Mouse (Mus musculus) urinary bladder, adult 18-20 months (tissue): ENCODE results near the gene Clstn3.
"Not testable (repeated sequence)": the region's sequence is repeated elsewhere in the genome, so short reads cannot be mapped to it uniquely, and the experiment has no call there.

ENCODE experiments used
- DNase-seq, 2 experiments: peaks; one replicate each; pipeline ENCODE4 v3.0.0; 2022; ENCODE audit warnings: low spot score in 2 of 2, mixed read lengths in 2 of 2

Clstn3 gene

DNA sequence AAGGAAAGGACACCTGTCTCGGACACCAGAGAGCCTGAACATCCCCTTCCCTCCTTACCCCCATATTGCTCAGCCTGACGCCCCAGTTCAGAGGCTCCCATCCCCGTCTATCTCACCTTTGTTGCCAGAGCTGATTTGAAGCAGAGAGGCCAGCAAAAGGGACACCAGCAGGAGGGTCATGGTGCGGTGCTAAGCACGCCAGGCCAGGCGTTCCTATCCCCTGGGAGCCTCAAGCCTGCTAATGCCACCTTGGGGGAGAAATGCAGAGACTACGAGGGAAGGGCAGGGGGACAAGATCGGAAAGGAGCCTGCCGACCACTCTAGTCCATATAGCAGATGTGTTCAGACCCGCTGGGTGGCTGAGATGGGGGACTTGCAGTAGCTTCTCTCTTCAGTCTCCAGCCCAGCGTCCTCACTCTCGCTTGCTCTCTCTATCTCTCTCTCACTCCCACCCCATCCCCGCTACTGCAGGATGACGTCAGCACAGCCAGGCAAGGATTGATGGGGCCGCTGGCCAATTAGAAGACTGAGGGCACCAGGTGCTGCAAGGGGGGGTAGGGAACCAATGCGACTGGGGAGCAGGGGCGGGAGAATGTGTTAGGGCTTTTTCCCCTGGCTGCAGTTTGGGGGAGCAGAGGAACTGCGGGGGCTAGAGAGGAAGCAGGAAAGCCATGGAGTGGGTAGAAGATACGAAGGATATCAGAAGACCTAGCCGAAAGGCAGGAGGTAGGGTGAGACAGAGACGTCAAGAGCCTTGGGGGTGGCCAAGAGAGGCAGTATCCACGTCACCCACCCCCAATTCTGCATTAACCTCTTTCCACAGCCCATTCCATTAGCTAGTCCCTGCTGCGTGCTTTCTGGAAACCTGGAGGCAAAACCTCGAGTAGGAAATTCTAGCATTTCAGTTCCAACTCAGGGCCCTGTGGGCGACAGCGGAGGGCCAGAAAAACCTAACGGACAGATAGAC is at the start of gene Clstn3:
Gene Clstn3 (minus strand): TSS at position 490 of the 967 bp plus-strand sequence.
- peak; percentile 34 to 48 for DNase-seq

DNA sequence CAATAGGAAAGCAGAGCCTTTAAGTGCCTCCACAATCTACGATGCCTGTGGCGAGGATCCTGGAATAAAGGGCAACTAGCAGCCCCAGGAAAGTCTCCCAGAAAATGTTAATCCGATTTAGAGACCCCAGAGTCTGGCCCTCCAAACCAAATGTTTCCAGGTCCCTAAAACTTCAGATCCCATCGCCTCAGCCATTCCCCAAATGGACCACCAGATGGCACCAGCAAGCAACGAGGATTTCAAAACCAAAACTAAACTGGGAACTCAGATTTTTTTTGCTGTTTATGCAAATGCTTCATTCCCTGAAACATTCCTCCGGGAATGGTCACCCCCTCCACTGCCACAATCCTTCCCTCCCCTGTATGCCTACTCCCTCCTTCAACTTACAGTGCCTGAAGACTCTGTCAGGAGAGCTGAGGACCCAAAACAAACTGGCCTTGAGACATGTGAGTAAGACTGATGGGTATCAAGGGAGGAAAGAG is 47.8 kb upstream of the Clstn3 start, which contains the start of gene C1ra:
Gene C1ra (plus strand): TSS at position 51 of the 482 bp plus-strand sequence.
- DNase-seq = peak; percentile 50 to 64

DNA sequence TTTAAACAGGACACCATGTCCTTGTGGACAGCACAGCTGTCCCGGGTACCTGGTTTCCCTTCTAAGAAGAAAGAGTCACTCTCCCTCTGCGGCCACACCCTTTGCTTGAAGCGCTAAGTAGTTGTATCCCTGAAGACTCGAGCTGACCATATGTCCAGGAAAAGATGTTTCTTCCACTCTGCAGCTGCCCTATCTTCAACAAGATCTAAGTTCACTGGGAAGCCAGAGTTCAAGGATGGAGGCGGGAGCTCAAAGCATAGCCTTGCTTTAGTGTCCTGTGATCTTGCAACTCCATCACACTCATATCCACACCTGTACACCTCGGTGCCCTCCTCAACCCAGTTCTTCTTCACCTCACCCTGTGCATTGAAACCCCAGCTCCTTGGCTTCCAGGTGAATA is 47.3 kb upstream of the Clstn3 start:
- DNase-seq = no peak

DNA sequence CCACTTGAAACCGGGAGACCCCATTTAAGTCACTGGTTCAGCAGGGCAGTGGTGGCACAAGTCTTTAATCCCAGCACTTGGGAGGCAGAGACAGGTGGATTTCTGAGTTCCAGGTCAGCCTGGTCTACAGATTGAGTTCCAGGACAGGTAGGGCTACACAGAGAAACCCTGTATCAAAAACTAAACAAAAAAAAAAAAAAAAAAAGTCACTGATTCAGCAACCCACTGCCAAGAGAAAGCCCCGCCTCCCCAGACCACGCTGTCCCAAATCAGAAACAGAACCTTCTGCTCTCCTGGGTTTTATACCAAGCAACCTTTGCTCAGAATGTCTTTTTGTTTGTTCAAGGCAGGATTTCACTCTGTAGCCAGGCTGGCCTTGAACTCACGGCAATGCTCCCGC is 44.6 kb upstream of the Clstn3 start:
- not testable (repeated sequence) for DNase-seq

DNA sequence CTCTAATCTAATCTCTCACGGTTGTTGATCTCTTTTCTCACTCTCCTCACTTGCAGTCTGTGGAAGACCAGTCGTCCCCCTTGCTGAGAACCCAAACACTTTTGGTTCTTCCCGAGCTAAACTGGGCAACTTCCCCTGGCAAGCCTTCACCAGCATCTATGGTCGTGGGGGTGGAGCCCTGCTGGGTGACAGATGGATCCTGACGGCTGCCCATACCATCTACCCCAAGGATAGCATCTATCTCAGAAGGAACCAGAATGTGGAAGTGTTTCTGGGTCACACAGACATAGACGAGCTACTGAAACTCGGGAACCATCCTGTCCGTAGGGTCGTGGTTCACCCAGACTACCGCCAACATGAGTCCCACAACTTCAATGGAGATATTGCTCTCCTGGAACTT is 43.7 kb upstream of the Clstn3 start:
- no peak for DNase-seq

DNA sequence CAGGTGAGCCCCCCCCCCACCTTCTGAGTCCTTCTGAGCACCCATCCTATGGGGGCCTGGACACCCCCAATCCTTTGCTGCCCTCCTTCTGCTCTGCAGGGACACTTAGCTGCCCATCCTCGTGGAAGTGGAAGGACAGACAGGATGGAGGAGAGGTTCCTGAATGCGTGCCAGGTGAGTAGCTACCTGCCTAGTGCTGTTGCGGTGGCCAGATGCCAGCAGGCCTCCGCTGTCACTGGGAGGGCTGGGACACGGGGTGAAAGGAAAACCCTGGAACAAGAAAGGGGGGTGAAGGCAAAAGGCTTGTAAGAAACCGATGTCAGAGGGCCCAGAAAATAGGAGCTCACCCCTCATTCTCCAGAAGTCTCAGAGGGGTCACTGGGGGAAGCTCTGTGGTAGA is 42.4 kb upstream of the Clstn3 start:
- DNase-seq = no peak

DNA sequence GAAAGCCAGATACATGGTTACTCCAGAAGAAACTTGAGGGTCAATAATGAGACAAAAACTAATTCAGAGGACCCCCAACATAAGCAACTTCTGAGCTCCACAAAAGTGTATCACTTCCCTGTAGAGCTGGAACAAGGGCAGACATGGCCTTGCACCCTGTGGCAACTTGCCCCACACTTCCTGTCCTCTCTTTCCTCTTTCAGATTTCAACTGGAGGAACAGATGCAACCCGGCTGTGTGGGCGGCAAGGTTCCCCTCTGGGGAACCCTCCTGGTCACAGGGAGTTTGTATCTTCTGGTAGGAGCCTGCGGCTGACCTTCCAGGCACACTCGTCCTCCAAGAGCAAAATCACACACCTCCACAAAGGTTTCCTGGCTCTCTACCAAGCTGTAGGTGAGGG is 40.4 kb upstream of the Clstn3 start:
- DNase-seq = no peak

DNA sequence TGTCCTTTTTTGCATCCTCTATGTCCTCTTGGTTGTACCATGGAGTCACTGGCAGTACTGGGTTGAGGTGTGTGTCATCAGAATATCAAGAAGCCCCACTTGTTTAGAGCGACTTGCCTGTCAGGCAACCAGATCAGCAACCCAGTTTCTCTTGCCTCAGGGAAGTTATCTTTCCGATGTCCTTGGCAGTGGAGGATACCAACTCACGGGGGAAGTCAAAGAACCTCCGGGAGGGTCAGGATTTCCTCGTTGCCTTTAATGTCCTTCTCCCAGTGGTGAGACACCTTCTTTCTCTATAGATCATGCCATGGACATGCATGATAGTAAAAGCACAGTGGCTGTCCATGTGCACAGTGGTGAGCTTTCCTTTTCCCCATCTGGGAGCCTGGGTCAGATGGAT is 37.4 kb upstream of the Clstn3 start:
- no peak for DNase-seq

DNA sequence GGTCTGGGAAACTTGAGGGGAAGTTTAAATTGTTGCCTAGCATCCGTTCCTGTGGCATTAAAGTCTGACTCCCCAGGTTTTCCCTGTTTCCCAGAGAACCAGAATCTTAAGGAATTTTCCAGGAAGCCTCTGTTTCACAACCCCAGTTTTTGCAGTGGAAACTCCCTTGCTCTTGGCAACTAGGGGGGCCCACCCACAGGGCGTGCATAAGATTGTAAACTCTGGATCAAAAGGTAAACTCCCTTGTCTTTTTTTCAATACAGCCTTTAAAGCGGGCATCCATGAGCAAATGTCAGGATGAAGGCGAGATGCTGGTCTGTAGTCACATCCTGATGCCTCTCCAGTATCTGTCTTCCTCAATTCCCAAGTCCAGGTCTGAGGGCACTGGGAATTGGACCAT is 36.9 kb upstream of the Clstn3 start:
- peak in 1 of 2 experiments; percentile 54 for DNase-seq

DNA sequence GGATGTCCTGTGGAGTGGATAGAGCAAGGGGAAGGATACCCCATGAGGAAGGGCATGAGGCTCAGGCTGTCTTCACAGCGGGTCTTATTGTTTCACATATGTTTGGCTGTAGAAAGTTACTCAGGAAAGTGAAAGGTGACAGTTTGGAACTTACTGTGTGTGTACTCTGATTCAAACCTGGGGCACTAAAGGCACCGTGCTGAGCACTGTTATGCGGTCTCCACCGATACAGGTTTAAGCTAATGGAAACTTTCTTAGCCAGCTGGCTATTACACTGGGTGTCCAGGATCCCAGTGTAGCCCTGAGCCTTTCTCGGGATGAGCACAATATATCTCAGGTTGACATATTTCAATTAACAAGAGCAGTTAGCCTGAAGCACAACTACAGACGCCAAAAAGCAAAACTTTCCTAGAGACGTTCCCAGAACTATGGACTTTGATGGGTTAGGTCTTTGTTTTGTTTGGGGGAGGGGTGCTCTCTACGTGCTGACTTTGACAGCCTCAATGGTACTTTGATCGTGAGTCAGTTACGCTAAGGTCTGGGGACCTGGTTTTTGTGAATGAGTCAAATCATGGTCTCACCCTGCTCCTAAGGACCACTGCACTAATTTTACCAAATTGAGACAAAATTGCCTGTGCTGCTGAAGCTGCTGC is 35.4 kb upstream of the Clstn3 start:
- DNase-seq = no peak

DNA sequence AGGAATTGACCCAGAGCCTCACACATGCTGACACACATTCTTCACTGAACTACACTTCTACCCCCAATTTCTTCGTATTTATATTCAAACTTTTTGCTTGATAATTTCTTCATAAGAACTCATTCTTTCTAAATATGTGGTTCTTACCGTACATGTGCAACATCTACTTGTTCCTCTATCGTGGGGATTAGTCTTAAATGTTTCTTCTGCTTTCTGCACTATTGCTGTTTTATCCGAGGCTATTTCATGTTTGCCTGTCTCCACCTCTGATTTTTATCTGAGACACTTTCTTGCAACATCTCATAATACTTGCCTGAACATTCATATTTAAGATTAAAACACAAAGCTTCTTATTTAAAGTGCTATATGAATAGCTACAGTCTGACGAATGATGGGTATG is 31.5 kb upstream of the Clstn3 start:
- no peak for DNase-seq

DNA sequence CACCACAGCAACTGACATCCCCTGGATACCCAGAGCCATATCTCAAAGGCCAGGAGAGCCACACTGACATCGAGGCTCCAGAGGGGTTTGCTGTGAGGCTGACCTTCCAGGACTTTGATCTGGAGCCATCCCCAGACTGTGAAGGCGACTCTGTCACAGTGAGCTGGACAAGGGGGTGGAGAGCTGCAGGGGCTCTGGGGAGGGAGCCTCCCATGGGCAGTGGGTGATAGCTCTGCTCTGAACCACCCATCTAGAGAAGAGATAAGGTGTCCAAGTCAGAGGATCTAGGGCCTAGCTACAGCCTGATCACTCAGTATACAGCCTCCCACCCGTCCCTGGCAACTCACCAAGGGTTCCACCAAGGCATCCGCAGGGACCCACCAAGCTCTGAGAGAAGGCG is 29.3 kb upstream of the Clstn3 start:
- DNase-seq = no peak

DNA sequence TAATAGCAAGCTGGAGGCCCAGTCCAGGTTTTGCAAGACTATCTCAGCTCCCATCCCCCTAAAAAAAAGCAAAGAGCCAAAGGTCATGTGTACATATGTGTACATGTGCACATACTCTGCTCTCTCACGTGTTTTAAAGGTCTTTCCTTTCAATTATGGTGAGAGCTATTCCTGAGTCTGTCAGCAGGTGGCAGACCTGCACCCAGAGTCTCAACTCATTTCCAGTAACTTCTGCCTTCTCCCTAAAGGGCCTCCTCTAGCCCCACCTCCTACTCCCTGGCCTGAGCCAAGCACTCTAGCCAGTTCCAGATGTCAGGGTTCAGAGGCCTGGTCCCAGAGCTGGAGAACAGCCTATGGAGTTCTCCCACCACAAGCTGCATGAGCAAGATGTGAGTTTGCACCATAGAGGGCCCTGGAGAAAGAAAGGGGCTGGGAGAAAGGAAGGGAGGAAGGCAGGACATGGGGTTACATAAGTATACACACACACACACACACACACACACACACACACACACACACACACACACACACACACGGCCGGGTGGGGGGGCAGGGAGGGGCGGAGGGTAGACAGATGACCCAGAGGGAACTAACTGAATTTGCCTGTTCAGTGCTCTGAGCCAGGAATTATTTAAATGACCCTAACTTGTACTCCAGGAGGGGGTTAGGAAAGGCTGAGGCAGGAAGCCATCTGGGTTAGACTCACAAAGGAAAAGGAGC is 28.4 kb upstream of the Clstn3 start, which contains the start of gene C1rl:
Gene C1rl (plus strand): TSS at position 272 of the 720 bp plus-strand sequence.
- peak; percentile 75 to 82 for DNase-seq

DNA sequence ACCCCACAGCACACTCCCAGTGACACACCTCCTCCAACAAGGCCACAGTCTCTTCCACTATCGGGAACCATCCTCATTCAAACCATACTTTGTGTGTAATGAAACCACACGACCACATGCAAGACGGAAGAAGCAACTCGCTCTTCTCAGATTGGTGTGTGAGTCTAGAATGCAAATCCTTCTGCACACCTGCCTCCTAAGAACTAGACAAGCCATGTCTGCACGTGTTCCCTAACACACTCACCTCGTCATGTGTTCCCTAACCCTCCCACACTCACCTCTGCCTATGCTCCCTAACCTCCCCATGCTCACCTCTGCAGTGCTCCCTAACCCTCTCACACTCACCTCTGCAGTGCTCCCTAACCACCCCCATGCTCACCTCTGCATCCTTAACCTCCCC is 26.8 kb upstream of the Clstn3 start:
- no peak for DNase-seq

DNA sequence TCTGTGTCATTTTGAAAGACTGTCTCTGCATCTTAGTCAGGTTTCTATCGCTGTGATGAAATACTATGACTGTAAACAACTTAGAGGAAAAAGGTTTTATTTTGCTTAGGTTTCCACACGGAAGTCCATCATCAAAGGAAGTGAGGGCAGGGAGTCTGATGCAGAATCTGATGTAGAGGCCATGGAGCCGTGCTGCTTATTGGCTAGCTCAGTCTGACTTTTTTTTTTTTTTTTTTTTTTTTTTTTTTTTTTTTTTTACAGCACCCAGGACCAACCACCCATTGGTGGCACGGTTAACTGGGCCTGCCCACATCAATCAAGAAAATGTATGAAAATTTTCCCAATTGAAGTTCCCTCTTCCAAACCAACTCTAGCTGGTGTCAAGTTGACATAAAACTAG is 24.4 kb upstream of the Clstn3 start:
- DNase-seq = no peak

DNA sequence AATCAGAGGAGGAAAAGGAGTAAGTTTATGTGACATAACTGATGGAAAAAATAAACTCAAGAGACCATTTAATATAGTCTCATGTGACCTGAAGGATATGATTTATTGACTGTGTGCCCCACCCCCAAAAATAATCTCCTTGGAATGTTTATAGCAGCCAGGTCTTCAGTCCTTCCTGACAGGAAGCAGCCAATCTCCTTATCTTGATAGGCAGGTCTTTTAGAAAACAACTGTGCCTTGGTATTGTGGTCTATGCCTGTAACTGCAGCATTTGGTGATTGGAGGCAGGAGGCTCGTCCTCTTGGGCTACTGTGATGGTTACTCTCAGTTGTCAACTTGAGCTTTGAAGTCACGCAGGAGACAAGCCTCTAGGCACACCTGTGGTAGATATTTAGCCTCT is 22.9 kb upstream of the Clstn3 start:
- DNase-seq = no peak

DNA sequence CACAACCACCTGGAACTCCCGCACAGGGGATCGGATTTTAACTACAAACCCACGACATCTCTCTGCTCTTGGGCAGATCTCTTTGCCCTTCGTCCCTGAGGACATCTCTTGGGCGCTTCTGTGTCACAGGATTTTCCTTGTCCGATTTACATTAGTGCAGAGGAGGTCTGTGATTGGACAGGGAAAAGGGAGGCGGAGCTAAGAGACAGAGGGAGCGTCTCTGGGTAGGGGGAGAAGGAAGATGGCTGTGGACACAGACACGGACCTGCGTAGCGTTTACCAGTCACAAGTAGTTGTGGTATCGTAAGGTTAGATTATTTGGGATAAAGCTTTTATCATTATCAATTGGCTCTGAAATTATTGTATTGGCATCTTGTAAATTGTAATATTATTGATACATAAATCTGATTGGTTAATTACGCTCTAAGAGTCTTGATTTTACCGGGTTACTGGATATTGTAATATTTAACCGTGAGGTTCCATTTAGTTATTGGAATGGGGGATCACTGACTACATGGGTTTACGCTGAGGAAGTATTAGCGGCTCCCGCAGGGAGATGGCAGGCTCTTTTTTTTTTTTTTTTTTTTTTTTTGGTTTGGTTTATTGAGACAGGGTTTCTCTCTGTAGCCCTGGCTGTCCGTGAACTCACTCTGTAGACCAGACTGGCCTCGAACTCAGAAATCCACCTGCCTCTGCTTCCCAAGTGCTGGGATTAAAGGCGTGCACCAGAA is 21.0 kb upstream of the Clstn3 start:
- DNase-seq = no peak

DNA sequence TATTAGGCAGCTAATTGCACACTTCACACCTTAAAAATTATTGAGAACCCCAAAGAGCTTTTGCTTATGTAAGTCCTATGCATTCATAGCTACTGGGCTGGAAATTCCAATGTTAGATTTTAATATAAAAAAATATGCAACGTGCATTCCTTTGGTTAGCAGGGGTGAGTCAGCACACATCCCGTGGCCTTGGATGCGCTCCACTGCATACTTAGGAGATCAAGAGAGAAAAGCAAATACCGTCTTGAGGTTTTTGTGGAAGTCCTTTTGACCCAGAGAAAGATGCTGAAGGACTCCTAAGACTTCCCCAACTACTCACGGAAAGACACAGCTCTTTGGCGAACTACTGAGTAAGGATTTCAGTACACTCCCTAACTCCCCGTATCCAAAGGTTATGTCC is 20.3 kb upstream of the Clstn3 start:
- no peak for DNase-seq

DNA sequence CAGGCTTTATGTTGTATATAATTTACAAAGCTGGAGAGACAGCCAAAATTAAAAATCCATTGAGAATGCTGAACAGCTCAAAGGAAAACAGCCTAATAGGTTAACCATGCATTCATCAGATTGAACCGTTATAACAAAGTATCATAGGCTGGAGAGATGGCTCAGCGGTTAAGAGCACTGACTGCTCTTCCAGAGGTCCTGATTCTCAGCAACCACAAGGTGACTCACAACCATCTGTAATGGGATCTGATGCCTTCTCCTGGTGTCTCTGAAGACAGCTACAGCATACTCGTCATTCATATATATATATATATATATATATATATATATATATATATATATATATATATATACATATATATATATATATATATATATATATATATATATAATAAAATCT is 19.2 kb upstream of the Clstn3 start:
- DNase-seq = not testable (repeated sequence)

DNA sequence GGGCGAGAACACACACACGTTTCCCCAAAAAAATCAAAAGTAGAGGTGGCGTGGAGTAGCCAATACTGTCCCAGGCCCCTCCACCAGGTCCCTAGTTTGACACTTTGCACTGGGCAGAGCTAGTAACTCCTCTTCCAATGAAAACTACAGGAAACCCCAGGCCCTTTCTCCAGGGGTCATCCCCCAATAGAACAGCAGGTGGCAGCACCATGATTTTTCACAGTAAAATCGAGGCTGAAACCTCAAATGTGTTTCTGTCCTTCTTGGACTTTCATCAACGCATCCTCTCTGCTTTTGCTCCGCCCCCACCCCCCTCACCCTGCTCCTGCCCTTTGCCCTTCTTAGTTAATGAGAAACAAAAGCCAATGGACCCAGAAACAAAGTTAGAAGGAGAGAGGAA is 17.0 kb upstream of the Clstn3 start:
- peak in 1 of 2 experiments; percentile 50 for DNase-seq

DNA sequence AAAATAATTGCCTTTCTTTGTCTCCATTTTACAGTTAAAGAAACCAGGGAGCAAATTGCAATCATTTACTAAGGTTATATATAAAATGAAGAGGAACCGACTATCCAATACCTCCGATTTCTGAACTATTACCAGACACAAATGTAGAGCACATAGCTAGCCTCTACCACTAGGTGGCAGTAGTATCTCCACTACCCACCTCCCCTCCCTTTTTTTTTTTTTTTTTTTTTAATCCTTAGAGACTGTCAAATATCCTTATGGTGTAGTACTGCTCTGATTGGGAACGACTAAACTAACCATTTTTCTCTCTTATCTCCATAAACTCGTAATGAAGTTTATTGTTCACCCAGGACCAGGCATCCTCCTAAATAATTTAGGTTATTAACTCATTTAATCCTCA is 15.7 kb upstream of the Clstn3 start:
- no peak for DNase-seq
